Mouse (Mus musculus): Measurements from ENCODE around the gene Carmil3.

DNA sequence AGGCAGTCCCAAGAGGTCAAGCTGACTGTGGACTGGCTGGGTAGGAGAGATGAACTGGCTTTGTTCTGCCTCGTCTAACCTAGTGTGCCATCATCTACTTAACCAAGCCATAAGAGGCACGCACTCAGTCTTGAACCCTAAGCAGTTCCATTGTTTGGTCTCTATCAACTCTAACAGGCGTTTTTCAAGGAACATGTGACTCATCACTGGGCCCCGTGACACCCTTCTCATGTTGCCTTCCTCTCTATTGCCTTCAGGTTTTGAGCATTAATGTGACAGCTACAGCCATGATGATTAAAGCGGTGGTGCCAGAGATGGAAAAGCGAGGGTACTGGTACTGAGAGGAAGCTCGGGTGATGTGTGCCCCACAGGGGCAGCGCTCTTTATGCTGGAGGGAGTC lies 3.6 kb upstream of the Carmil3 start:
- TF ChIP-seq POLR2A (IDR thresholded peaks at IDR 0.05; ENCODE audit: insufficient read length, low read depth) (no peak), MYOD1 (IDR thresholded peaks at IDR 0.05; ENCODE audit: control insufficient read depth in 1 of 3, insufficient read length in 2 of 3, low read depth in 2 of 3) (no peak), REST (IDR thresholded peaks at IDR 0.05; ENCODE audit: insufficient read depth, insufficient read length) (no peak), E2F4 (IDR thresholded peaks at IDR 0.05; ENCODE audit: insufficient read depth) (no peak), MAX (IDR thresholded peaks at IDR 0.05; ENCODE audit: low read depth) (no peak), TCF3 (IDR thresholded peaks at IDR 0.05; ENCODE audit: insufficient read length, low read depth) (no peak), POLR2AphosphoS2 (IDR thresholded peaks at IDR 0.05; ENCODE audit: insufficient read length, low read depth) (no peak)

Data from myocyte (in vitro differentiated cells).